Mouse (Mus musculus): ENCODE measurements around the gene Srrm3. TPM values are rescaled to one million over a fixed set of nuclear protein-coding genes. Genes with fewer than 3 reads are reported as not detected.

Srrm3 gene
- polyA plus RNA-seq, 1 experiment from 2014 or later: 0.91 TPM

DNA sequence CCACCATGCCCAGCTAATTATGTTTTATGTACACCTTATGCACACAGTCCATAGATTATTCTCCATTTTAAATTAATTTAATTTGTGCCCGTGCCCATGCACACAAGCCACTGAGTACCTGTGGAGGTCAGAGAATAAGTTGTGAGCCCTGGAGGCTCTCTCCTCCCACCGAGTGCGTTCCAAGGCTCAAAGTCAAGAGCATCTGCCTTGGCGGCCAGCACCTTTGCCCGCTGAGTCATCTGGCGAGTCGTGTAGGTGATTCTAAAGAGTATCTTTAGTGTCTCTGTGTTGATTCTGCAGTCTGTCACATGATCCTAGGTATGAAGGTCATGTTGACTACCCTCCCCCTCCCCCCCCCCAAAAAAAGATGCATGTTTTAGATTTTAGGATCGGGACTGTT is 22.7 kb downstream of the Srrm3 start:
- ATAC-seq: no peak
- Histone ChIP-seq H3K4me1 (replicated peaks; ENCODE audit: control insufficient read depth, insufficient read depth, low read length) (no peaks in the 10 kb centered on the region), H3K9me3 (ENCODE audit: control insufficient read depth) (no peaks in the 10 kb centered on the region), H3K36me3 (ENCODE audit: control insufficient read depth, insufficient read depth) (no peaks in the 10 kb centered on the region), H3K9ac (ENCODE audit: low read depth, low read length) (no peak overlapping the region), H3K4me3 (ENCODE audit: low read depth, low read length) (no peak overlapping the region), H3K4me2 (replicated peaks; ENCODE audit: low read depth) (no peak overlapping the region), H3K27ac (ENCODE audit: low read depth, low read length) (no peak overlapping the region), H3K27me3 (replicated peaks; ENCODE audit: control insufficient read depth, insufficient read depth, low read length) (peaks cover 2% of the 10 kb centered on the region; the same call in 1 of the 2 replicates)
- TF ChIP-seq CTCF (IDR thresholded peaks at IDR 0.05; ENCODE audit: low read depth): no peak
- 71% methylated on average over 8 of the region's 8 CpGs for WGBS

DNA sequence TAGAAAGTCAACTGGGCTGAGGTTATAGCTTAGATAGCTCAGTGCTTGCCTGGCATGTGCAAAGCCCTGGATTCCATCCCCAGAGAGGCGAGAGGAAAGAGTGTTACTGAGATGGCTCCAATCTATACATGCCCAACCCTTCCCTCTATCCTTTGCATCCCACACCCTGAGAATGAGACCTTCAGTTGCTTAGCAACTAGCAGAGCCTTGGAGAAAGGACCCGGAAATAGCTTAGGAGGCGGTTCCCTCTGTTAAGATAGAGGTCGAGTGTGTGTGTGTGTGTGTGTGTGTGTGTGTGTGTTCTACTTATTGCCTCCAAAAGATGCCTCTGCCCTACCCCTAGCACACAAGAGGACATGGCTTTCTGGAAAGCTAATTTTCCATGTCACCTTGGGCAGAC is 26.0 kb downstream of the Srrm3 start:
- no peak overlapping the region for H3K4me3 ChIP-seq (ENCODE audit: low read depth, low read length)
- no peak overlapping the region for H3K27ac ChIP-seq (ENCODE audit: low read depth, low read length)
- no peaks in the 10 kb centered on the region for H3K9me3 ChIP-seq (ENCODE audit: control insufficient read depth)
- H3K36me3 ChIP-seq (ENCODE audit: control insufficient read depth, insufficient read depth): no peaks in the 10 kb centered on the region
- 25% methylated on average over 4 of the region's 4 CpGs for WGBS
- no peak overlapping the region for H3K9ac ChIP-seq (ENCODE audit: low read depth, low read length)
- no peak overlapping the region for H3K4me2 ChIP-seq (replicated peaks; ENCODE audit: low read depth)
- no peak for ATAC-seq
- 0 out of 2 replicates have a peak, but pooled peaks cover 6% of the 10 kb centered on the region for H3K4me1 ChIP-seq (replicated peaks; ENCODE audit: control insufficient read depth, insufficient read depth, low read length)
- TF ChIP-seq CTCF (IDR thresholded peaks at IDR 0.05; ENCODE audit: low read depth): no peak
- H3K27me3 ChIP-seq (replicated peaks; ENCODE audit: control insufficient read depth, insufficient read depth, low read length): peaks cover 5% of the 10 kb centered on the region; the same call in 1 of the 2 replicates

DNA sequence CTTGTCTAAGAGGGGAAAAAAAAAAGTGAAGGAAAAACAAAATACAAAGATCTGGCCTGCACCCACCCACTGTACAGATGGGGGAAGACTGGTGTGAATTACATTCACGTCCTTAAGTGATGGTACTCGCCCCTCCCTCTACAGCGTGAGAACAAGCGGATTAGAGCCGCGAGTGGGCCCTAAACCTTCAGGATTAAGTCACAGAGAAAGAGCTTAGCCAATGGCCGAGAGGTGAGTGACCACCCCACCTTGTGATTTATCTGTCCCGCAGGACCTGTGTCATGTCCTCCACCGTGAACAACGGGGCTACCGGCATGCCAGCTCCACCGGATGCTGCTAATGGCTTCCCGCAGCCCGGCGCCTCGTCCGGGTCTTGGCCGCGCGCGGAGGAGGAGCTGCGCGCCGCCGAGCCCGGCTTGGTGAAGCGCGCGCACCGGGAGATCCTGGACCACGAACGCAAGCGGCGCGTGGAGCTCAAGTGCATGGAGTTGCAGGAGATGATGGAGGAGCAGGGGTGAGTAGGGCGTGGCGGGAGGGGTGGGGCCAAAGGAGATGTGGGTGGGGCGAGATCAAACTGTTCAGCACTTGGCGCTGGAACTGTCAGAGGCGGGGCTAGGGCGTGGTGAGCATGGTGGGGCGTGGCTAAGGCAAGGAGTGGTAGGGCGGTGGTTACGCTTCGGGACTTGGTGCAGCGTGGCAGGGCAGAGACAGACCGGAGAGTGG is 28.2 kb downstream of the Srrm3 start:
- peak overlapping the region; percentile 29 for H3K4me3 ChIP-seq (ENCODE audit: low read depth, low read length)
- H3K9ac ChIP-seq (ENCODE audit: low read depth, low read length): no peak overlapping the region
- ATAC-seq: peak; percentile 86
- H3K27me3 ChIP-seq (replicated peaks; ENCODE audit: control insufficient read depth, insufficient read depth, low read length): peaks cover 5% of the 10 kb centered on the region; the same call in 1 of the 2 replicates
- H3K27ac ChIP-seq (ENCODE audit: low read depth, low read length): no peak overlapping the region
- TF ChIP-seq CTCF (IDR thresholded peaks at IDR 0.05; ENCODE audit: low read depth): no peak
- H3K4me1 ChIP-seq (replicated peaks; ENCODE audit: control insufficient read depth, insufficient read depth, low read length): 0 out of 2 replicates have a peak, but pooled peaks cover 6% of the 10 kb centered on the region
- WGBS: 2% methylated on average over 47 of the region's 47 CpGs
- H3K4me2 ChIP-seq (replicated peaks; ENCODE audit: low read depth): peak overlapping the region; percentile 64
- H3K36me3 ChIP-seq (ENCODE audit: control insufficient read depth, insufficient read depth): no peaks in the 10 kb centered on the region
- H3K9me3 ChIP-seq (ENCODE audit: control insufficient read depth): no peaks in the 10 kb centered on the region

DNA sequence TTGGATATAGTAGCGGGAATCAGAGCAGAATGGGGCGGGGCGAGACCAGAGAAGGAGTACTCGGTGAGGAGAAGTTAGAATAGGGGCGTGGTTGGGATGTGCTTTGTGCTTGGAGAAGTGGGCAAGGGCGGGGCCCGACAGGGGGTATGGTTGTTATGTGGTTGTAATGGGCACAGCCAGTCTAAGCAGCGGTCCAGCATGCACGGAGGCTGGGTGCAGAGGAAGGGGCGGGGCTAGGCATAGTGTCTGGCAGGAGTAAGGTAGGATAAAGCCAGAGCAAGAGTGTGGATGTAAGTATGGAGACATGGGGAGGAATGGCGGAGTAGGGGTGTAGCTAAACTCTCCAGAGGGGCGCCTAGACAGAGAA is 28.8 kb downstream of the Srrm3 start:
- peak overlapping the region; percentile 64 for H3K4me2 ChIP-seq (replicated peaks; ENCODE audit: low read depth)
- no peak overlapping the region for H3K27ac ChIP-seq (ENCODE audit: low read depth, low read length)
- 0 out of 2 replicates have a peak, but pooled peaks cover 6% of the 10 kb centered on the region for H3K4me1 ChIP-seq (replicated peaks; ENCODE audit: control insufficient read depth, insufficient read depth, low read length)
- no peaks in the 10 kb centered on the region for H3K36me3 ChIP-seq (ENCODE audit: control insufficient read depth, insufficient read depth)
- peak; percentile 46 for ATAC-seq
- peak overlapping the region; percentile 29 for H3K4me3 ChIP-seq (ENCODE audit: low read depth, low read length)
- WGBS: 3% methylated on average over 12 of the region's 12 CpGs
- no peaks in the 10 kb centered on the region for H3K9me3 ChIP-seq (ENCODE audit: control insufficient read depth)
- H3K27me3 ChIP-seq (replicated peaks; ENCODE audit: control insufficient read depth, insufficient read depth, low read length): peaks cover 5% of the 10 kb centered on the region; the same call in 1 of the 2 replicates
- no peak for TF ChIP-seq CTCF (IDR thresholded peaks at IDR 0.05; ENCODE audit: low read depth)
- H3K9ac ChIP-seq (ENCODE audit: low read depth, low read length): no peak overlapping the region

DNA sequence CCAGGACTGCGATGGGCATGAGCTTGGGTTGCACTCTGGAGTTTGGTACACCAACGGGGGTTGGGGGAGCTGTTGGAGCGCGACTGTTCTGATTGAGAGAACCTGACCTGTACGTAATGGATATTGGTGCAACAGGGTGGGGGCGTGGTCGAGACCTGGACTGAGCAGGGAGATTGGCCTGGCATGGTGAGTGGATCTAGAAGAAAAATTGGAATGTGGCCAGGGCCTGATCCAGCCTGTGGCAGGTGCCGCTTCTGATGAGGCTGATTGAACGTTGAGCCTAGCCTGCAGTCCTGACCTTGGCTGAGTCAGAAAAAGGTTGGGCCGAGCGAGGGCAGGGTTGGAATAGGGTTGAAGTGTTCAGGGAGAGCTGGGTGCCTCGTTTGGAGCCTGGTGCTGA is 29.3 kb downstream of the Srrm3 start:
- ATAC-seq: no peak
- no peak overlapping the region for H3K4me3 ChIP-seq (ENCODE audit: low read depth, low read length)
- 18% methylated on average over 12 of the region's 12 CpGs for WGBS
- peak overlapping the region; percentile 64; the same call in 1 of the 2 replicates for H3K4me2 ChIP-seq (replicated peaks; ENCODE audit: low read depth)
- no peaks in the 10 kb centered on the region for H3K36me3 ChIP-seq (ENCODE audit: control insufficient read depth, insufficient read depth)
- no peaks in the 10 kb centered on the region for H3K9me3 ChIP-seq (ENCODE audit: control insufficient read depth)
- no peak for TF ChIP-seq CTCF (IDR thresholded peaks at IDR 0.05; ENCODE audit: low read depth)
- H3K9ac ChIP-seq (ENCODE audit: low read depth, low read length): no peak overlapping the region
- H3K4me1 ChIP-seq (replicated peaks; ENCODE audit: control insufficient read depth, insufficient read depth, low read length): 0 out of 2 replicates have a peak, but pooled peaks cover 6% of the 10 kb centered on the region
- no peak overlapping the region for H3K27ac ChIP-seq (ENCODE audit: low read depth, low read length)
- H3K27me3 ChIP-seq (replicated peaks; ENCODE audit: control insufficient read depth, insufficient read depth, low read length): peaks cover 5% of the 10 kb centered on the region; the same call in 1 of the 2 replicates

DNA sequence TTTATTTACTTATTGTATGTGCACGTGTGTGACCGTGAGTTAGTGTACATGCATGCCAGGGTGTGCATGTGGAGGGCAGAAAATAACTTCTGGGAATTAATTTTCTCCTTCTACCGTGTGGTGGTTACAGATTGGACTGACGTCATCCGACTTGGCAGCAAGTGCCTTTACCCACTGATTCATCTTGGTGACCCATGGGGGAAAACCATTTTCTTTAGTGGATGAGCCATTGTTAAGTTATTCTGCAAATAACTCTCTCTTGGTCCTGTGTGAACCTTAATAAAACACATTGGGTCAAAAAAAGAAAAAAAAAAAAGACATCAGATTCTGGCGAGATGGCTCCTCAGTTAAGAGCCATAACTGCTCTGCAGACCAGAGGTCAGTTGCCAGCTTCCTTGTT is 35.0 kb downstream of the Srrm3 start:
- 78% methylated on average over 6 of the region's 6 CpGs for WGBS
- TF ChIP-seq CTCF (IDR thresholded peaks at IDR 0.05; ENCODE audit: low read depth): no peak
- ATAC-seq: no peak

More for the DNA sequence above, 35.0 kb downstream of the Srrm3 start:
- Histone ChIP-seq H3K4me1 (replicated peaks; ENCODE audit: control insufficient read depth, insufficient read depth, low read length) (no peaks in the 10 kb centered on the region), H3K27ac (ENCODE audit: low read depth, low read length) (no peak overlapping the region), H3K4me3 (ENCODE audit: low read depth, low read length) (no peak overlapping the region), H3K9me3 (ENCODE audit: control insufficient read depth) (no peaks in the 10 kb centered on the region), H3K4me2 (replicated peaks; ENCODE audit: low read depth) (no peak overlapping the region), H3K9ac (ENCODE audit: low read depth, low read length) (no peak overlapping the region), H3K36me3 (ENCODE audit: control insufficient read depth, insufficient read depth) (no peaks in the 10 kb centered on the region), H3K27me3 (replicated peaks; ENCODE audit: control insufficient read depth, insufficient read depth, low read length) (no peaks in the 10 kb centered on the region; the same call in 1 of the 2 replicates)

All from intestine, postnatal 0 days (tissue).